ENCODE assay signal across 18 mouse cellular contexts in the genomic region with DNA sequence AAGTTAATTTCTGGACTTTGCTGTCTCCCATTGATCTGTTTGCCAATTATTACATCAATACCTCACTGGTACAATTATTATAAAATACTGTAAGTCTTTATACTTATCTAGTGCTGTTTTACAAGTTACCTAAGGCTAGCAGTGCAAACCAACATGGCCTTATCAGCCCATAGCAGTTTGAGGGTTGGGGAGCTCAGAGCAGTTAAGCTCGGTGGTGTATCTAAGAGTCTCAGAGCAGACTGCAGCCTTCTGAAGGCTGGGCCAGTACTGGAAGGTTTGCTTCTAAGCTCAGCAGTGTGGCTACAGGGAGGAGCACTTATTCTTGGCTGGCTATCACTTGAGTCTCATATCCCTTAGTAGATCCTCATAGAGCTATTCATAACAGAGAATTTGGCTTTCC.
DNase-seq lines count a peak whose midpoint lies in the region; ATAC-seq and TF ChIP-seq lines count a peak whose summit lies in the region.
"Had no signal": no experiment of that assay in that cellular context is flagged by ENCODE, and none has a peak within 500 bp of the region (broad histone marks: within the 10 kb centered on the region; RNA-seq: fewer than 3 reads in every experiment).

No protein-coding gene starts in this region.

- no peaks in the 10 kb centered on the region for H3K36me3 ChIP-seq in heart, embryonic 12.5 days
- H3K36me3 ChIP-seq in lung, postnatal 0 days (ENCODE audit: insufficient read depth, low read length) = no peaks in the 10 kb centered on the region
- H3K36me3 ChIP-seq: forebrain, embryonic 12.5 days; limb, embryonic 10.5 days; neural tube, embryonic 12.5 days had no signal

- H3K4me1 ChIP-seq in heart, embryonic 12.5 days (replicated peaks) = peaks cover 16% of the 10 kb centered on the region
- H3K4me1 ChIP-seq in lung, postnatal 0 days (ENCODE audit: insufficient read depth, low read depth, low read length) = no peaks in the 10 kb centered on the region

- no peak overlapping the region for H3K9ac ChIP-seq in heart, embryonic 12.5 days
- no peak overlapping the region for H3K9ac ChIP-seq in lung, postnatal 0 days (replicated peaks; ENCODE audit: low read depth)
- H3K9ac ChIP-seq: forebrain, embryonic 12.5 days; lung, embryonic 14.5 days; neural tube, embryonic 12.5 days had no signal

- WGBS in heart, embryonic 12.5 days = 59% methylated on average over 1 of the region's 1 CpGs
- WGBS in lung, postnatal 0 days = 82% methylated on average over 1 of the region's 1 CpGs

- intact Hi-C loops in heart, postnatal 25 days (cut with DNase I) = no loop called here

- TF ChIP-seq CTCF in lung, postnatal 0 days (IDR thresholded peaks at IDR 0.05) = no peak

- ATAC-seq in heart, embryonic 12.5 days (ENCODE audit: insufficient number of reproducible peaks, low FRiP score) = peak; percentile 88
- ATAC-seq in megakaryocyte progenitor cell, adult 5-6 weeks (replicated peaks; ENCODE audit: poor library complexity) = peak; percentile 90
- no peak for ATAC-seq in lung, postnatal 0 days

- no peaks in the 10 kb centered on the region for H3K27me3 ChIP-seq in heart, embryonic 12.5 days (replicated peaks)
- no peaks in the 10 kb centered on the region for H3K27me3 ChIP-seq in lung, postnatal 0 days (replicated peaks; ENCODE audit: insufficient read depth, low read length)
- H3K27me3 ChIP-seq: forebrain, embryonic 12.5 days; neural tube, embryonic 12.5 days had no signal

- H3K4me2 ChIP-seq in heart, embryonic 12.5 days = no peak overlapping the region
- no peak overlapping the region for H3K4me2 ChIP-seq in lung, postnatal 0 days (replicated peaks; ENCODE audit: low read depth, low read length)
- H3K4me2 ChIP-seq: forebrain, embryonic 12.5 days; lung, embryonic 14.5 days; neural tube, embryonic 12.5 days had no signal

- TF ChIP-seq EP300 in lung, postnatal 0 days (IDR thresholded peaks at IDR 0.05) = no peak

- no peak for DNase-seq in heart, postnatal 25 days (ENCODE audit: low spot score)
- DNase-seq in c-Kit-negative CD71-positive TER-119-positive erythroid progenitor cells, embryonic 14.5 days (ENCODE audit: low read depth, low spot score) = peak; percentile 76
- DNase-seq in liver = peak; percentile 86
- DNase-seq in thymus, adult 18-20 months = no peak
- DNase-seq in lung, postnatal 0 days (ENCODE audit: low spot score) = no peak
- DNase-seq in B cell, adult 2 months = no peak
- DNase-seq: adrenal gland, postnatal 10 days; cerebellum, postnatal 36 days; heart, adult 2 months; heart, postnatal 4 days; lung, embryonic 14.5 days; thymus, adult 2 months had no signal

- no peaks in the 10 kb centered on the region for H3K9me3 ChIP-seq in heart, embryonic 12.5 days (replicated peaks)
- no peaks in the 10 kb centered on the region for H3K9me3 ChIP-seq in lung, postnatal 0 days (ENCODE audit: low read length)
- H3K9me3 ChIP-seq: forebrain, embryonic 12.5 days; limb, embryonic 10.5 days; neural tube, embryonic 12.5 days had no signal

- no peak overlapping the region for H3K4me3 ChIP-seq in heart, embryonic 12.5 days
- no peak overlapping the region for H3K4me3 ChIP-seq in lung, postnatal 0 days (ENCODE audit: low read depth, low read length)
- H3K4me3 ChIP-seq: forebrain, embryonic 12.5 days; heart, adult 2 months; limb, embryonic 10.5 days; megakaryocyte, embryonic 14.5 days; neural tube, embryonic 12.5 days had no signal

- no peak overlapping the region for H3K27ac ChIP-seq in heart, embryonic 12.5 days (ENCODE audit: poor library complexity, severe bottlenecking)
- no peak overlapping the region for H3K27ac ChIP-seq in lung, postnatal 0 days (ENCODE audit: low read length)
- H3K27ac ChIP-seq: forebrain, embryonic 12.5 days; heart, adult 2 months; limb, embryonic 10.5 days; neural tube, embryonic 12.5 days had no signal

Comparison
In these comparisons a context has a peak if more than half of its experiments do, and no peak if none do; other contexts are left out.
1. DNase-seq: peak in c-Kit-negative CD71-positive TER-119-positive erythroid progenitor cells, embryonic 14.5 days (single experiment) and liver (single experiment); none in heart, postnatal 25 days (single experiment), thymus, adult 18-20 months (0 of 2), lung, postnatal 0 days (single experiment) and B cell, adult 2 months (0 of 2).